Mouse (Mus musculus): ENCODE measurements around the gene Nell2.
"Not testable (repeated sequence)": the region's sequence is repeated elsewhere in the genome, so short reads cannot be mapped to it uniquely, and the experiment has no call there.

The Nell2 gene

GRCm38 (mm10) chr15:95527948-95528861 is at the start of gene Nell2:
TSS of gene Nell2 (minus strand) at chr15:95528559.
- DNase-seq (ENCODE audit: low read depth, low spot score): no peak
- H3K27me3 ChIP-seq (ENCODE audit: control insufficient read depth, insufficient read depth, low read length, poor library complexity, severe bottlenecking): no peaks in the 10 kb centered on the region
- H3K36me3 ChIP-seq (ENCODE audit: control insufficient read depth, insufficient read depth, low read length, poor library complexity, severe bottlenecking): no peaks in the 10 kb centered on the region

GRCm38 (mm10) chr15:95574661-95575060 is 46.3 kb upstream of the Nell2 start:
- Histone ChIP-seq H3K27me3 (ENCODE audit: control insufficient read depth, insufficient read depth, low read length, poor library complexity, severe bottlenecking) (no peaks in the 10 kb centered on the region), H3K36me3 (ENCODE audit: control insufficient read depth, insufficient read depth, low read length, poor library complexity, severe bottlenecking) (no peaks in the 10 kb centered on the region)
- DNase-seq (ENCODE audit: low read depth, low spot score): peak; percentile 15

- DNase-seq (ENCODE audit: low read depth, low spot score): no peak
- no peaks in the 10 kb centered on the region for H3K27me3 ChIP-seq (ENCODE audit: control insufficient read depth, insufficient read depth, low read length, poor library complexity, severe bottlenecking)
Measured at GRCm38 (mm10) chr15:95569606-95570005, 41.2 kb upstream of the Nell2 start.

GRCm38 (mm10) chr15:95565160-95565559 is 36.8 kb upstream of the Nell2 start:
- DNase-seq (ENCODE audit: low read depth, low spot score): no peak
- Histone ChIP-seq H3K27me3 (ENCODE audit: control insufficient read depth, insufficient read depth, low read length, poor library complexity, severe bottlenecking) (no peaks in the 10 kb centered on the region), H3K36me3 (ENCODE audit: control insufficient read depth, insufficient read depth, low read length, poor library complexity, severe bottlenecking) (no peaks in the 10 kb centered on the region)

More at GRCm38 (mm10) chr15:95569606-95570005, 41.2 kb upstream of the Nell2 start:
- H3K36me3 ChIP-seq (ENCODE audit: control insufficient read depth, insufficient read depth, low read length, poor library complexity, severe bottlenecking): no peaks in the 10 kb centered on the region

- DNase-seq (ENCODE audit: low read depth, low spot score): no peak
- no peaks in the 10 kb centered on the region for H3K36me3 ChIP-seq (ENCODE audit: control insufficient read depth, insufficient read depth, low read length, poor library complexity, severe bottlenecking)
- H3K27me3 ChIP-seq (ENCODE audit: control insufficient read depth, insufficient read depth, low read length, poor library complexity, severe bottlenecking): no peaks in the 10 kb centered on the region
Measured at GRCm38 (mm10) chr15:95561303-95561702, 32.9 kb upstream of the Nell2 start.

GRCm38 (mm10) chr15:95550011-95550410 is 21.7 kb upstream of the Nell2 start:
- Histone ChIP-seq H3K36me3 (ENCODE audit: control insufficient read depth, insufficient read depth, low read length, poor library complexity, severe bottlenecking) (no peaks in the 10 kb centered on the region), H3K27me3 (ENCODE audit: control insufficient read depth, insufficient read depth, low read length, poor library complexity, severe bottlenecking) (no peaks in the 10 kb centered on the region)
- no peak for DNase-seq (ENCODE audit: low read depth, low spot score)

- H3K27me3 ChIP-seq (ENCODE audit: control insufficient read depth, insufficient read depth, low read length, poor library complexity, severe bottlenecking): no peaks in the 10 kb centered on the region
- DNase-seq (ENCODE audit: low read depth, low spot score): no peak
- H3K36me3 ChIP-seq (ENCODE audit: control insufficient read depth, insufficient read depth, low read length, poor library complexity, severe bottlenecking): no peaks in the 10 kb centered on the region
Measured at GRCm38 (mm10) chr15:95542632-95543031, 14.3 kb upstream of the Nell2 start.

GRCm38 (mm10) chr15:95536724-95537123 is 8.4 kb upstream of the Nell2 start:
- no peak for DNase-seq (ENCODE audit: low read depth, low spot score)
- Histone ChIP-seq H3K36me3 (ENCODE audit: control insufficient read depth, insufficient read depth, low read length, poor library complexity, severe bottlenecking) (no peaks in the 10 kb centered on the region), H3K27me3 (ENCODE audit: control insufficient read depth, insufficient read depth, low read length, poor library complexity, severe bottlenecking) (no peaks in the 10 kb centered on the region)

GRCm38 (mm10) chr15:95536230-95536629 is 7.9 kb upstream of the Nell2 start:
- no peak for DNase-seq (ENCODE audit: low read depth, low spot score)
- H3K36me3 ChIP-seq (ENCODE audit: control insufficient read depth, insufficient read depth, low read length, poor library complexity, severe bottlenecking): no peaks in the 10 kb centered on the region
- no peaks in the 10 kb centered on the region for H3K27me3 ChIP-seq (ENCODE audit: control insufficient read depth, insufficient read depth, low read length, poor library complexity, severe bottlenecking)

GRCm38 (mm10) chr15:95534644-95535043 is 6.3 kb upstream of the Nell2 start:
- DNase-seq (ENCODE audit: low read depth, low spot score): no peak
- Histone ChIP-seq H3K36me3 (ENCODE audit: control insufficient read depth, insufficient read depth, low read length, poor library complexity, severe bottlenecking) (no peaks in the 10 kb centered on the region), H3K27me3 (ENCODE audit: control insufficient read depth, insufficient read depth, low read length, poor library complexity, severe bottlenecking) (no peaks in the 10 kb centered on the region)

GRCm38 (mm10) chr15:95527461-95527947 is 855 bp downstream of the Nell2 start:
- Histone ChIP-seq H3K27me3 (ENCODE audit: control insufficient read depth, insufficient read depth, low read length, poor library complexity, severe bottlenecking) (no peaks in the 10 kb centered on the region), H3K36me3 (ENCODE audit: control insufficient read depth, insufficient read depth, low read length, poor library complexity, severe bottlenecking) (no peaks in the 10 kb centered on the region)
- DNase-seq (ENCODE audit: low read depth, low spot score): no peak

GRCm38 (mm10) chr15:95526626-95527411 is 1.5 kb downstream of the Nell2 start:
- DNase-seq (ENCODE audit: low read depth, low spot score): no peak
- H3K27me3 ChIP-seq (ENCODE audit: control insufficient read depth, insufficient read depth, low read length, poor library complexity, severe bottlenecking): no peaks in the 10 kb centered on the region
- no peaks in the 10 kb centered on the region for H3K36me3 ChIP-seq (ENCODE audit: control insufficient read depth, insufficient read depth, low read length, poor library complexity, severe bottlenecking)

GRCm38 (mm10) chr15:95525997-95526396 is 2.4 kb downstream of the Nell2 start:
- DNase-seq (ENCODE audit: low read depth, low spot score): no peak
- Histone ChIP-seq H3K27me3 (ENCODE audit: control insufficient read depth, insufficient read depth, low read length, poor library complexity, severe bottlenecking) (no peaks in the 10 kb centered on the region), H3K36me3 (ENCODE audit: control insufficient read depth, insufficient read depth, low read length, poor library complexity, severe bottlenecking) (no peaks in the 10 kb centered on the region)

GRCm38 (mm10) chr15:95518204-95518603 is 10.2 kb downstream of the Nell2 start:
- H3K27me3 ChIP-seq (ENCODE audit: control insufficient read depth, insufficient read depth, low read length, poor library complexity, severe bottlenecking): no peaks in the 10 kb centered on the region
- H3K36me3 ChIP-seq (ENCODE audit: control insufficient read depth, insufficient read depth, low read length, poor library complexity, severe bottlenecking): no peaks in the 10 kb centered on the region
- no peak for DNase-seq (ENCODE audit: low read depth, low spot score)

- DNase-seq (ENCODE audit: low read depth, low spot score); H3K36me3 ChIP-seq (ENCODE audit: control insufficient read depth, insufficient read depth, low read length, poor library complexity, severe bottlenecking); H3K27me3 ChIP-seq (ENCODE audit: control insufficient read depth, insufficient read depth, low read length, poor library complexity, severe bottlenecking): not testable (repeated sequence)
Measured at GRCm38 (mm10) chr15:95513306-95513705, 15.1 kb downstream of the Nell2 start.

Measured in splenic B cell, adult 2 months (primary cell).